Mouse (Mus musculus) intestine, embryonic 14.5 days (tissue): ENCODE measurements around the gene Slc12a9. TPM values are rescaled to one million over a fixed set of nuclear protein-coding genes. Genes with fewer than 3 reads are reported as not detected.
A peak's percentile ranks its signal among the peaks of the same experiment; 100 is the strongest.
"Not testable (repeated sequence)": the region's sequence is repeated elsewhere in the genome, so short reads cannot be mapped to it uniquely, and the experiment has no call there.

Source experiments
- ATAC-seq: fragments of 200-750 bp; cut with Nextera tagmentation; replicated peaks from 2 replicates; pipeline ENCODE4 v1.8.0; 2017; ENCODE audit warnings: low read depth, moderate number of reproducible peaks, moderate TSS enrichment, moderate library complexity; ENCODE audit not compliant: low FRiP score, low TSS enrichment
- DNase-seq: peaks from one replicate; pipeline ENCODE4 v3.0.0-alpha.2; 2018; ENCODE audit warnings: low spot score
- H3K27ac ChIP-seq: fragments of 300-500 bp; sonication (generic); 2 replicates; pipeline ENCODE4 v1.5.1; 2014; ENCODE audit warnings: low read depth, mild to moderate bottlenecking, control low read depth
- H3K27me3 ChIP-seq: fragments of 300-500 bp; sonication (generic); replicated peaks from 2 replicates; pipeline ENCODE4 v1.6.1; 2014; ENCODE audit warnings: low read length, control low read depth; ENCODE audit not compliant: control insufficient read depth, insufficient read depth
- H3K36me3 ChIP-seq: fragments of 300-500 bp; sonication (generic); 2 replicates; pipeline ENCODE4 v1.6.1; 2014; ENCODE audit warnings: low read length, control low read depth; ENCODE audit not compliant: control insufficient read depth, insufficient read depth
- H3K4me1 ChIP-seq: fragments of 300-500 bp; sonication (generic); replicated peaks from 2 replicates; pipeline ENCODE4 v1.6.1; 2014; ENCODE audit warnings: low read length, control low read depth, mixed read lengths; ENCODE audit not compliant: control insufficient read depth, insufficient read depth
- H3K4me2 ChIP-seq: fragments of 300-500 bp; sonication (generic); 2 replicates; pipeline ENCODE4 v1.6.1; 2014; ENCODE audit warnings: low read length
- H3K4me3 ChIP-seq: fragments of 300-500 bp; sonication (generic); 2 replicates; pipeline ENCODE4 v1.5.1; 2014; ENCODE audit warnings: low read depth, low read length, control low read depth, mixed read lengths
- H3K9ac ChIP-seq: fragments of 300-500 bp; sonication (generic); 2 replicates; pipeline ENCODE4 v1.6.1; 2014; ENCODE audit warnings: mild to moderate bottlenecking, low read length
- H3K9me3 ChIP-seq: fragments of 300-500 bp; sonication (generic); 2 replicates; pipeline ENCODE4 v1.6.1; 2016; ENCODE audit warnings: low read length, control low read depth; ENCODE audit not compliant: control insufficient read depth
- WGBS: fragments of 180-500 bp; shearing (Covaris S2); extraction: QIAGEN DNeasy Blood & Tissue Kit; methylation state at CpG from one replicate; pipeline ENCODE4 v1.1.7; 2014; 5-methylcytosine and 5-hydroxymethylcytosine counted together
- microRNA-seq: library from miRNA; unstranded; fragments of <30 nt; microRNA quantifications from one replicate; pipeline ENCODE4, GENCODE M21; 2016
- polyA plus RNA-seq: library from polyadenylated mRNA; unstranded; fragments of >200 nt; fragmentation: Nextera tagmentation; extraction: Ambion mirVana; gene quantifications from 2 replicates; pipeline ENCODE4 v1.2.1, GENCODE M21; 2014

Slc12a9 gene
- polyA plus RNA-seq, 1 experiment from 2014 or later: 9.5 TPM

GRCm38 (mm10) chr5:137285045-137285444 is 48.4 kb downstream of the Slc12a9 start:
- no peak overlapping the region for H3K4me3 ChIP-seq
- DNase-seq (peak; percentile 79), ATAC-seq (no peak)
- H3K27ac ChIP-seq: no peak overlapping the region
- H3K4me2 ChIP-seq: no peak overlapping the region
- peaks cover 21% of the 10 kb centered on the region for H3K4me1 ChIP-seq
- H3K27me3 ChIP-seq: peaks cover 31% of the 10 kb centered on the region
- no peak overlapping the region for H3K9ac ChIP-seq
- 64% methylated on average over 5 of the region's 5 CpGs for WGBS
- no peaks in the 10 kb centered on the region for H3K9me3 ChIP-seq
- H3K36me3 ChIP-seq: no peaks in the 10 kb centered on the region

- peaks cover 25% of the 10 kb centered on the region for H3K27me3 ChIP-seq
- not testable (repeated sequence) for H3K9me3 ChIP-seq, H3K4me3 ChIP-seq, H3K27ac ChIP-seq, ATAC-seq, H3K9ac ChIP-seq, H3K36me3 ChIP-seq, DNase-seq, H3K4me2 ChIP-seq
- peaks cover 21% of the 10 kb centered on the region for H3K4me1 ChIP-seq
- 89% methylated on average over 5 of the region's 6 CpGs for WGBS
These were observed 49.0 kb downstream of the Slc12a9 start for GRCm38 (mm10) chr5:137284411-137284810.

- WGBS: 31% methylated on average over 18 of the region's 18 CpGs
- no peaks in the 10 kb centered on the region for H3K4me1 ChIP-seq
- H3K27me3 ChIP-seq: no peaks in the 10 kb centered on the region
- H3K4me2 ChIP-seq: peak overlapping the region; percentile 24
- H3K9me3 ChIP-seq: peaks cover 7% of the 10 kb centered on the region; the same call in 1 of the 2 replicates
- peak; percentile 76 for DNase-seq
- peak; percentile 91 for ATAC-seq
- no peak overlapping the region for H3K4me3 ChIP-seq
- H3K9ac ChIP-seq: no peak overlapping the region
- no peaks in the 10 kb centered on the region for H3K36me3 ChIP-seq
- H3K27ac ChIP-seq: peak overlapping the region; percentile 84
These were observed 55.7 kb downstream of the Slc12a9 start for GRCm38 (mm10) chr5:137277360-137278342.

DNA sequence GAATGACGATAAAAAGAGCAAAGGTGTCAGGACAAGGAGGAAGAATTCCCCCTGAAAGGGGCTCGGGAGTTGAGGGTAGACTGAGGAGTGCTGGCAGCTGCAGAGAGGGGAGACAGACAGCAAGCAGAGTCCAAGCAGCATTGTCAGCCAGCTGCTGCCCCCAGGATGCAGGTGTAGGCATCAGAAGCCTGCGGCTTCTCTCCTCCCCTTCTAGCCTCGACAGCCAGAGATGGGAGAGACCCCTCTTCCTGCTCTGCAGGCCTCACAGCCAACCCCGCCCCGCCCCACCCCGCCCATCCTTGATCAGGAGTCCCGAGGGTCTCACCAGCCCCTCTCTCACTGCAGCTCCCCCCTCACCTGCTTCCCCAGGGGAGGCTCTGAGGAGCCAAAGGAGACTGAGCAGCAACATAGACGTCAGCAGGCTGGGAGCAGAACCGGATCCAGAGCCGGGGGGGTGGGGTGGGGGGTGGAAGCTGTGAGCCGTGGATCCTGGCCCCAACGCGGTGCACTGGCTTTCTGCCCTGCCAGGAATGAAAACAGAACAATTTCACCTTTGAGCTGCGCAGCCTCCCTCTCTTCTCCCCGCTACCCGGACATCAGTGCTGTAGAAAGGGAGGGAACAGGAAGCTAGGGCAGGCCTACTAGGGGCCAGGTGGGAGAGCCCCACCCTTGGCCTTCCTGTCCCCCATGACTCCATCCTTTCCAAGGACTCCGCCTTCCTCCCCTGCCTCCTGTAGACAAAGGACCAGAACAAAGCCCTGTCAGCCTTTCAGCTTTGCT is 65.1 kb downstream of the Slc12a9 start:
- DNase-seq (no peak), ATAC-seq (0 out of 2 replicates have a peak, but pooled peaks have one; percentile 21)
- Histone ChIP-seq H3K9ac (no peak overlapping the region), H3K27me3 (no peaks in the 10 kb centered on the region), H3K4me1 (peaks cover 6% of the 10 kb centered on the region; the same call in 1 of the 2 replicates), H3K27ac (no peak overlapping the region), H3K9me3 (peaks cover 3% of the 10 kb centered on the region; the same call in 1 of the 2 replicates), H3K4me3 (no peak overlapping the region), H3K36me3 (no peaks in the 10 kb centered on the region), H3K4me2 (peak overlapping the region; percentile 20)
- WGBS: 31% methylated on average over 18 of the region's 18 CpGs

GRCm38 (mm10) chr5:137264787-137265186 is 68.6 kb downstream of the Slc12a9 start:
- Histone ChIP-seq H3K36me3 (no peaks in the 10 kb centered on the region), H3K9ac (no peak overlapping the region), H3K9me3 (no peaks in the 10 kb centered on the region), H3K4me2 (no peak overlapping the region), H3K4me3 (no peak overlapping the region), H3K27ac (no peak overlapping the region), H3K27me3 (no peaks in the 10 kb centered on the region), H3K4me1 (peaks cover 6% of the 10 kb centered on the region; the same call in 1 of the 2 replicates)
- ATAC-seq (no peak), DNase-seq (no peak)
- WGBS: 91% methylated on average over 11 of the region's 11 CpGs

Small RNA genes lying within 50 kb of the gene (microRNA-seq; reads per million reads assigned to microRNA genes)
- 0.42 reads per million for gene Mir7036
- not detected for gene Mir8116

Other genes with a start within 250 kb of the Slc12a9 start
- gene Trim56, start 217.4 kb downstream of the Slc12a9 start, polyA plus RNA-seq: 8.5 and 9.7 TPM in 2 replicates
- gene Muc3, start 184.3 kb downstream of the Slc12a9 start, polyA plus RNA-seq: 0.81 and 1.3 TPM in 2 replicates
- 2.2 and 2.4 TPM in 2 replicates for gene Muc3a, start 121.2 kb downstream of the Slc12a9 start, polyA plus RNA-seq
- gene Ache, start 46.1 kb downstream of the Slc12a9 start, polyA plus RNA-seq: 11.7 and 13.6 TPM in 2 replicates
- gene Ufsp1, start 39.0 kb downstream of the Slc12a9 start, polyA plus RNA-seq: 8.9 and 10.6 TPM in 2 replicates
- gene Srrt, start 25.9 kb downstream of the Slc12a9 start, polyA plus RNA-seq: 118 and 122 TPM in 2 replicates
- gene Trip6, start 19.2 kb downstream of the Slc12a9 start, polyA plus RNA-seq: 73.3 and 77.7 TPM in 2 replicates
- gene Ephb4, start 16.5 kb upstream of the Slc12a9 start, polyA plus RNA-seq: 48.2 and 51.3 TPM in 2 replicates
- 0.90 and 0.93 TPM in 2 replicates for gene Zan, start 143.5 kb upstream of the Slc12a9 start, polyA plus RNA-seq
- gene Pop7, start 168.9 kb upstream of the Slc12a9 start, polyA plus RNA-seq: 58.8 and 65.1 TPM in 2 replicates
- gene Gigyf1, start 185.0 kb upstream of the Slc12a9 start, polyA plus RNA-seq: 12.1 and 13.5 TPM in 2 replicates
- gene Epo, start 199.6 kb upstream of the Slc12a9 start, polyA plus RNA-seq: 0.71 and 0.80 TPM in 2 replicates
- 390 and 430 TPM in 2 replicates for gene Gnb2, start 199.9 kb upstream of the Slc12a9 start, polyA plus RNA-seq
- 3.5 and 6.7 TPM in 2 replicates for gene Actl6b, start 219.9 kb upstream of the Slc12a9 start, polyA plus RNA-seq
- gene Tfr2, start 236.2 kb upstream of the Slc12a9 start, polyA plus RNA-seq: 0.34 and 0.38 TPM in 2 replicates